Mouse (Mus musculus): ENCODE data around the gene Slc34a2. TPM values are rescaled to one million over a fixed set of nuclear protein-coding genes. Genes with fewer than 3 reads are reported as not detected.
A peak's percentile ranks its signal among the peaks of the same experiment; 100 is the strongest.

Gene Slc34a2
- polyA plus RNA-seq, 1 experiment from 2014 or later: not detected

- no peak for ATAC-seq (ENCODE audit: low FRiP score)
- Histone ChIP-seq H3K9me3 (replicated peaks) (no peaks in the 10 kb centered on the region), H3K4me3 (replicated peaks) (no peak overlapping the region), H3K4me2 (no peak overlapping the region), H3K36me3 (no peaks in the 10 kb centered on the region), H3K9ac (replicated peaks) (no peak overlapping the region), H3K27ac (replicated peaks) (no peak overlapping the region), H3K4me1 (no peaks in the 10 kb centered on the region), H3K27me3 (replicated peaks) (no peaks in the 10 kb centered on the region)
- WGBS: 51% methylated on average over 5 of the region's 5 CpGs
Measured at GRCm38 (mm10) chr5:53042034-53042748, 4.3 kb downstream of the Slc34a2 start.

GRCm38 (mm10) chr5:53042771-53043371 is 5.0 kb downstream of the Slc34a2 start:
- no peak overlapping the region for H3K4me2 ChIP-seq
- H3K36me3 ChIP-seq: no peaks in the 10 kb centered on the region
- H3K9me3 ChIP-seq (replicated peaks): no peaks in the 10 kb centered on the region
- no peak overlapping the region for H3K9ac ChIP-seq (replicated peaks)
- H3K27me3 ChIP-seq (replicated peaks): peaks cover 2% of the 10 kb centered on the region; the same call in 1 of the 2 replicates
- no peak overlapping the region for H3K27ac ChIP-seq (replicated peaks)
- WGBS: 90% methylated on average over 8 of the region's 8 CpGs
- H3K4me1 ChIP-seq: no peaks in the 10 kb centered on the region
- ATAC-seq (ENCODE audit: low FRiP score): no peak
- no peak overlapping the region for H3K4me3 ChIP-seq (replicated peaks)

GRCm38 (mm10) chr5:53043716-53044115 is 5.8 kb downstream of the Slc34a2 start:
- H3K4me3 ChIP-seq (replicated peaks): no peak overlapping the region
- H3K27me3 ChIP-seq (replicated peaks): peaks cover 10% of the 10 kb centered on the region
- H3K4me2 ChIP-seq: no peak overlapping the region
- no peak for ATAC-seq (ENCODE audit: low FRiP score)
- no peak overlapping the region for H3K27ac ChIP-seq (replicated peaks)
- WGBS: 25% methylated on average over 1 of the region's 1 CpGs
- H3K9ac ChIP-seq (replicated peaks): no peak overlapping the region
- no peaks in the 10 kb centered on the region for H3K4me1 ChIP-seq
- H3K36me3 ChIP-seq: no peaks in the 10 kb centered on the region
- no peaks in the 10 kb centered on the region for H3K9me3 ChIP-seq (replicated peaks)

GRCm38 (mm10) chr5:53047951-53048350 is 10.1 kb downstream of the Slc34a2 start:
- ATAC-seq (ENCODE audit: low FRiP score): no peak
- 24% methylated on average over 6 of the region's 6 CpGs for WGBS
- H3K9me3 ChIP-seq (replicated peaks): no peaks in the 10 kb centered on the region

GRCm38 (mm10) chr5:53048599-53048998 is 10.7 kb downstream of the Slc34a2 start:
- ATAC-seq (ENCODE audit: low FRiP score): no peak
- Histone ChIP-seq H3K36me3 (no peaks in the 10 kb centered on the region), H3K27ac (replicated peaks) (no peak overlapping the region), H3K4me3 (replicated peaks) (peak overlapping the region; percentile 40), H3K9ac (replicated peaks) (no peak overlapping the region), H3K27me3 (replicated peaks) (peaks cover 33% of the 10 kb centered on the region), H3K9me3 (replicated peaks) (no peaks in the 10 kb centered on the region), H3K4me1 (peaks cover 7% of the 10 kb centered on the region), H3K4me2 (peak overlapping the region; percentile 82)
- 47% methylated on average over 4 of the region's 4 CpGs for WGBS

More at GRCm38 (mm10) chr5:53047951-53048350, 10.1 kb downstream of the Slc34a2 start:
- Histone ChIP-seq H3K27me3 (replicated peaks) (peaks cover 33% of the 10 kb centered on the region), H3K27ac (replicated peaks) (no peak overlapping the region), H3K4me1 (peaks cover 7% of the 10 kb centered on the region), H3K4me2 (no peak overlapping the region), H3K9ac (replicated peaks) (no peak overlapping the region), H3K36me3 (no peaks in the 10 kb centered on the region), H3K4me3 (replicated peaks) (no peak overlapping the region)

GRCm38 (mm10) chr5:53049046-53049445 is 11.2 kb downstream of the Slc34a2 start:
- peaks cover 7% of the 10 kb centered on the region for H3K4me1 ChIP-seq
- 2% methylated on average over 39 of the region's 39 CpGs for WGBS
- ATAC-seq (ENCODE audit: low FRiP score): peak; percentile 69; the same call in 1 of the 2 replicates
- peak overlapping the region; percentile 82 for H3K4me2 ChIP-seq
- H3K4me3 ChIP-seq (replicated peaks): peak overlapping the region; percentile 40
- H3K9me3 ChIP-seq (replicated peaks): no peaks in the 10 kb centered on the region
- H3K9ac ChIP-seq (replicated peaks): peak overlapping the region; percentile 48
- no peak overlapping the region for H3K27ac ChIP-seq (replicated peaks)
- peaks cover 33% of the 10 kb centered on the region for H3K27me3 ChIP-seq (replicated peaks)
- H3K36me3 ChIP-seq: no peaks in the 10 kb centered on the region

- peaks cover 7% of the 10 kb centered on the region for H3K4me1 ChIP-seq
- H3K27me3 ChIP-seq (replicated peaks): peaks cover 33% of the 10 kb centered on the region
- no peak for ATAC-seq (ENCODE audit: low FRiP score)
- WGBS: 73% methylated on average over 1 of the region's 1 CpGs
- no peak overlapping the region for H3K9ac ChIP-seq (replicated peaks)
- no peak overlapping the region for H3K4me2 ChIP-seq
- H3K27ac ChIP-seq (replicated peaks): no peak overlapping the region
- H3K36me3 ChIP-seq: no peaks in the 10 kb centered on the region
- H3K4me3 ChIP-seq (replicated peaks): no peak overlapping the region
- H3K9me3 ChIP-seq (replicated peaks): no peaks in the 10 kb centered on the region
Measured at GRCm38 (mm10) chr5:53050963-53051362, 13.1 kb downstream of the Slc34a2 start.

GRCm38 (mm10) chr5:53053246-53053645 is 15.4 kb downstream of the Slc34a2 start:
- no peak for ATAC-seq (ENCODE audit: low FRiP score)
- H3K27ac ChIP-seq (replicated peaks): no peak overlapping the region
- no peak overlapping the region for H3K4me3 ChIP-seq (replicated peaks)
- no peak overlapping the region for H3K9ac ChIP-seq (replicated peaks)
- H3K4me1 ChIP-seq: peaks cover 7% of the 10 kb centered on the region
- no peak overlapping the region for H3K4me2 ChIP-seq
- H3K36me3 ChIP-seq: no peaks in the 10 kb centered on the region
- 90% methylated on average over 2 of the region's 2 CpGs for WGBS
- no peaks in the 10 kb centered on the region for H3K9me3 ChIP-seq (replicated peaks)
- H3K27me3 ChIP-seq (replicated peaks): peaks cover 27% of the 10 kb centered on the region

- H3K4me1 ChIP-seq: no peaks in the 10 kb centered on the region
- no peak overlapping the region for H3K4me2 ChIP-seq
- H3K9me3 ChIP-seq (replicated peaks): no peaks in the 10 kb centered on the region
- WGBS: 92% methylated on average over 9 of the region's 9 CpGs
- no peaks in the 10 kb centered on the region for H3K36me3 ChIP-seq
- H3K27ac ChIP-seq (replicated peaks): no peak overlapping the region
- no peak overlapping the region for H3K9ac ChIP-seq (replicated peaks)
- ATAC-seq (ENCODE audit: low FRiP score): no peak
- no peaks in the 10 kb centered on the region for H3K27me3 ChIP-seq (replicated peaks)
- no peak overlapping the region for H3K4me3 ChIP-seq (replicated peaks)
Measured at GRCm38 (mm10) chr5:53061532-53062130, 23.8 kb downstream of the Slc34a2 start.

GRCm38 (mm10) chr5:53074553-53074952 is 36.7 kb downstream of the Slc34a2 start:
- ATAC-seq (ENCODE audit: low FRiP score): no peak
- Histone ChIP-seq H3K27ac (replicated peaks) (no peak overlapping the region), H3K4me2 (no peak overlapping the region), H3K27me3 (replicated peaks) (no peaks in the 10 kb centered on the region), H3K36me3 (no peaks in the 10 kb centered on the region), H3K4me3 (replicated peaks) (no peak overlapping the region), H3K9ac (replicated peaks) (no peak overlapping the region), H3K9me3 (replicated peaks) (no peaks in the 10 kb centered on the region), H3K4me1 (no peaks in the 10 kb centered on the region)
- WGBS: 86% methylated on average over 6 of the region's 6 CpGs

- no peaks in the 10 kb centered on the region for H3K9me3 ChIP-seq (replicated peaks)
- H3K27ac ChIP-seq (replicated peaks): no peak overlapping the region
- no peaks in the 10 kb centered on the region for H3K4me1 ChIP-seq
- ATAC-seq (ENCODE audit: low FRiP score): no peak
- 76% methylated on average over 4 of the region's 4 CpGs for WGBS
- no peaks in the 10 kb centered on the region for H3K27me3 ChIP-seq (replicated peaks)
- H3K4me2 ChIP-seq: no peak overlapping the region
- H3K4me3 ChIP-seq (replicated peaks): no peak overlapping the region
- no peaks in the 10 kb centered on the region for H3K36me3 ChIP-seq
- no peak overlapping the region for H3K9ac ChIP-seq (replicated peaks)
Measured at GRCm38 (mm10) chr5:53078453-53078852, 40.6 kb downstream of the Slc34a2 start.

GRCm38 (mm10) chr5:53087452-53087851 is 49.6 kb downstream of the Slc34a2 start:
- H3K9ac ChIP-seq (replicated peaks): no peak overlapping the region
- H3K4me3 ChIP-seq (replicated peaks): no peak overlapping the region
- H3K4me2 ChIP-seq: no peak overlapping the region
- H3K36me3 ChIP-seq: no peaks in the 10 kb centered on the region
- WGBS: 93% methylated on average over 7 of the region's 7 CpGs
- H3K4me1 ChIP-seq: no peaks in the 10 kb centered on the region
- no peaks in the 10 kb centered on the region for H3K27me3 ChIP-seq (replicated peaks)
- H3K9me3 ChIP-seq (replicated peaks): no peaks in the 10 kb centered on the region
- ATAC-seq (ENCODE audit: low FRiP score): no peak
- no peak overlapping the region for H3K27ac ChIP-seq (replicated peaks)

Measured in neural tube, embryonic 15.5 days (tissue).